Mouse (Mus musculus) liver, embryonic 13.5 days (tissue): ENCODE results near the gene Stard5. TPM values are rescaled to one million over a fixed set of nuclear protein-coding genes. Genes with fewer than 3 reads are reported as not detected.

Source experiments
- ATAC-seq: fragments of 200-750 bp; cut with Nextera tagmentation; 2 replicates; pipeline ENCODE4 v1.8.0; 2017; ENCODE audit warnings: low read depth, mild to moderate bottlenecking, moderate number of reproducible peaks, moderate library complexity
- DNase-seq: peaks from one replicate; pipeline ENCODE4 v3.0.0; 2022
- H3K27ac ChIP-seq: fragments of 300-500 bp; sonication (generic); 2 replicates; pipeline ENCODE4 v1.5.1; 2015; ENCODE audit warnings: moderate library complexity, mild to moderate bottlenecking, inconsistent platforms
- H3K27me3 ChIP-seq: fragments of 300-500 bp; sonication (generic); 2 replicates; pipeline ENCODE4 v1.6.1; 2015; ENCODE audit warnings: mild to moderate bottlenecking, inconsistent platforms
- H3K36me3 ChIP-seq: fragments of 300-500 bp; sonication (generic); 2 replicates; pipeline ENCODE4 v1.6.1; 2015; ENCODE audit warnings: mild to moderate bottlenecking, inconsistent platforms
- H3K4me1 ChIP-seq: fragments of 300-500 bp; sonication (generic); replicated peaks from 2 replicates; pipeline ENCODE4 v1.6.1; 2015; ENCODE audit warnings: inconsistent platforms
- H3K4me2 ChIP-seq: fragments of 300-500 bp; sonication (generic); 2 replicates; pipeline ENCODE4 v1.6.1; 2015; ENCODE audit warnings: inconsistent platforms, mild to moderate bottlenecking, moderate library complexity
- H3K4me3 ChIP-seq: fragments of 300-500 bp; sonication (generic); replicated peaks from 2 replicates; pipeline ENCODE4 v1.5.1; 2015; ENCODE audit warnings: mild to moderate bottlenecking, inconsistent platforms
- H3K9ac ChIP-seq: fragments of 300-500 bp; sonication (generic); 2 replicates; pipeline ENCODE4 v1.6.1; 2015; ENCODE audit warnings: mild to moderate bottlenecking, inconsistent platforms
- H3K9me3 ChIP-seq: fragments of 300-500 bp; sonication (generic); replicated peaks from 2 replicates; pipeline ENCODE4 v1.6.1; 2016; ENCODE audit warnings: inconsistent platforms
- WGBS: fragments of 180-500 bp; shearing (Covaris S2); methylation state at CpG from one replicate; pipeline ENCODE4 v1.1.7; 2015; ENCODE audit not compliant: insufficient replicate concordance; 5-methylcytosine and 5-hydroxymethylcytosine counted together
- polyA plus RNA-seq: library from polyadenylated mRNA; unstranded; fragments of >200 nt; fragmentation: Nextera tagmentation; extraction: Ambion mirVana; gene quantifications from 2 replicates; pipeline ENCODE4 v1.2.1, GENCODE M21; 2015

Gene Stard5
- 6.6 and 8.2 TPM in 2 replicates for polyA plus RNA-seq

- no peaks in the 10 kb centered on the region for H3K27me3 ChIP-seq
- peak within 1 kb of the TSS; percentile 75 for H3K9ac ChIP-seq
- peak within 1 kb of the TSS; percentile 67 for H3K4me3 ChIP-seq
- 0 out of 2 replicates have a peak, but pooled peaks cover 6% of the 10 kb centered on the region for H3K36me3 ChIP-seq
- H3K9me3 ChIP-seq: no peaks in the 10 kb centered on the region
- H3K4me2 ChIP-seq: peak within 1 kb of the TSS; percentile 84
- no peak within 1 kb of the TSS; the same call in 1 of the 2 replicates for H3K27ac ChIP-seq
- peak; percentile 89 for DNase-seq
- peaks cover 34% of the 10 kb centered on the region for H3K4me1 ChIP-seq
- peak; percentile 97 for ATAC-seq
- 1% methylated on average over 35 of the region's 35 CpGs for WGBS
These were observed at the start of gene Stard5 for GRCm38 (mm10) chr7:83631828-83632681. Gene Stard5 (plus strand): TSS chr7:83631959.

GRCm38 (mm10) chr7:83584639-83585471 lies 46.9 kb upstream of the Stard5 start, which contains the start of gene Tmc3:
Gene Tmc3 (plus strand): TSS chr7:83584927.
- 19% methylated on average over 11 of the region's 11 CpGs for WGBS
- no peaks in the 10 kb centered on the region for H3K36me3 ChIP-seq
- H3K27me3 ChIP-seq: no peaks in the 10 kb centered on the region
- no peak within 1 kb of the TSS for H3K4me3 ChIP-seq
- H3K4me2 ChIP-seq: 0 out of 2 replicates have a peak within 1 kb of the TSS, but pooled peaks have one; percentile 10
- peaks cover 11% of the 10 kb centered on the region for H3K4me1 ChIP-seq
- ATAC-seq (peak; percentile 92), DNase-seq (peak; percentile 11)
- H3K27ac ChIP-seq: no peak within 1 kb of the TSS
- H3K9ac ChIP-seq: no peak within 1 kb of the TSS
- H3K9me3 ChIP-seq: no peaks in the 10 kb centered on the region

DNA sequence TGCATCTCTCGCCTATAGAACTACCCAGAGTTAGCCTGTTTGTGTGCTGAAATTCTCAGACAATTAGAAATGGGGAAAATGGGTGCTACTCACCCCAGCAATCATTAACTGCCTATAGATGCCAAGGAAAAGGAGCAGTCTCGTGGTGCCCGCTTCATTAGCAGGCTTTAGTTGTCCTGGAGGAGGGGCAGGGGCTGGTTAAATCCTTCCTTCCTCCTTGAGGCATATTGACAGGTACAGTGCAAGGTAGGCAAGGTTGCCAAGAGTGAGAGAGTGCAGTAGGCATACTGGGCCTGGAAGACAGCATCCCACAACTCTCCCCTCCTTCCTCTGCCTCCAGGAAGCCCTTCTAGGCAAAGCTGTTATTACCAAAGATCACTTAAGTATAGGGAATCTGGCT lies 37.7 kb upstream of the Stard5 start:
- no peaks in the 10 kb centered on the region for H3K4me1 ChIP-seq
- 58% methylated on average over 3 of the region's 3 CpGs for WGBS
- ATAC-seq (no peak), DNase-seq (no peak)
- no peak overlapping the region for H3K4me2 ChIP-seq
- no peaks in the 10 kb centered on the region for H3K27me3 ChIP-seq
- no peaks in the 10 kb centered on the region for H3K36me3 ChIP-seq
- no peak overlapping the region for H3K4me3 ChIP-seq
- no peak overlapping the region for H3K27ac ChIP-seq
- no peaks in the 10 kb centered on the region for H3K9me3 ChIP-seq
- H3K9ac ChIP-seq: no peak overlapping the region

DNA sequence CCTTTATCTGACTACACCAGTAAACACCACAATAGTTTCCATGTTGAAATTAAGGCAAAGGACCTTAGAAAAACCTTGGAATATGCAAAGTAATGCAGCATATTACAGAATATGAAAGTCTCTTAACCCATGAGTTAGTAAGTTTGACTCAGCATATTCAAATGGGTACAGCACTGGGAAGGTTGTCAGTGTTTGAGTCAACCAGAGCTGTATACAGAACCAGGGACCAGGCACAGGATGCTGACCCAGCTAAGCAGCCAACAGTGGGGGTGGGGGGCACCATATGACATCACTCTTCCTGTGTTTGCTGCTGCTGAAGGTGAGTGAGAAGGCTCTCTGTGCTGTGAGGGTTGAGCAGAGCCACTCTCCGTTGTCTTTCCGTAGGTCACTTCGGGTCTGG lies 34.7 kb upstream of the Stard5 start:
- WGBS: 64% methylated on average over 3 of the region's 3 CpGs
- ATAC-seq: no peak
- no peaks in the 10 kb centered on the region for H3K4me1 ChIP-seq

GRCm38 (mm10) chr7:83598997-83599912 lies 32.5 kb upstream of the Stard5 start:
- H3K4me1 ChIP-seq: no peaks in the 10 kb centered on the region
- H3K4me3 ChIP-seq: no peak overlapping the region
- DNase-seq (peak; percentile 6), ATAC-seq (peak; percentile 29; the same call in 1 of the 2 replicates)
- no peaks in the 10 kb centered on the region for H3K27me3 ChIP-seq
- H3K4me2 ChIP-seq: no peak overlapping the region
- H3K27ac ChIP-seq: no peak overlapping the region
- WGBS: 52% methylated on average over 13 of the region's 13 CpGs
- no peaks in the 10 kb centered on the region for H3K9me3 ChIP-seq
- no peak overlapping the region for H3K9ac ChIP-seq
- no peaks in the 10 kb centered on the region for H3K36me3 ChIP-seq

More for the DNA sequence above, 34.7 kb upstream of the Stard5 start:
- no peaks in the 10 kb centered on the region for H3K27me3 ChIP-seq
- H3K4me2 ChIP-seq: no peak overlapping the region
- H3K27ac ChIP-seq: no peak overlapping the region
- H3K9ac ChIP-seq: no peak overlapping the region
- H3K36me3 ChIP-seq: no peaks in the 10 kb centered on the region
- no peak for DNase-seq
- H3K9me3 ChIP-seq: no peaks in the 10 kb centered on the region
- no peak overlapping the region for H3K4me3 ChIP-seq

GRCm38 (mm10) chr7:83599913-83600286 lies 31.9 kb upstream of the Stard5 start:
- no peak overlapping the region for H3K27ac ChIP-seq
- no peak overlapping the region for H3K4me3 ChIP-seq
- H3K4me2 ChIP-seq: no peak overlapping the region
- H3K4me1 ChIP-seq: no peaks in the 10 kb centered on the region
- H3K27me3 ChIP-seq: no peaks in the 10 kb centered on the region
- ATAC-seq (no peak), DNase-seq (peak; percentile 29)
- no peak overlapping the region for H3K9ac ChIP-seq
- WGBS: 40% methylated on average over 8 of the region's 8 CpGs
- no peaks in the 10 kb centered on the region for H3K9me3 ChIP-seq
- H3K36me3 ChIP-seq: no peaks in the 10 kb centered on the region

DNA sequence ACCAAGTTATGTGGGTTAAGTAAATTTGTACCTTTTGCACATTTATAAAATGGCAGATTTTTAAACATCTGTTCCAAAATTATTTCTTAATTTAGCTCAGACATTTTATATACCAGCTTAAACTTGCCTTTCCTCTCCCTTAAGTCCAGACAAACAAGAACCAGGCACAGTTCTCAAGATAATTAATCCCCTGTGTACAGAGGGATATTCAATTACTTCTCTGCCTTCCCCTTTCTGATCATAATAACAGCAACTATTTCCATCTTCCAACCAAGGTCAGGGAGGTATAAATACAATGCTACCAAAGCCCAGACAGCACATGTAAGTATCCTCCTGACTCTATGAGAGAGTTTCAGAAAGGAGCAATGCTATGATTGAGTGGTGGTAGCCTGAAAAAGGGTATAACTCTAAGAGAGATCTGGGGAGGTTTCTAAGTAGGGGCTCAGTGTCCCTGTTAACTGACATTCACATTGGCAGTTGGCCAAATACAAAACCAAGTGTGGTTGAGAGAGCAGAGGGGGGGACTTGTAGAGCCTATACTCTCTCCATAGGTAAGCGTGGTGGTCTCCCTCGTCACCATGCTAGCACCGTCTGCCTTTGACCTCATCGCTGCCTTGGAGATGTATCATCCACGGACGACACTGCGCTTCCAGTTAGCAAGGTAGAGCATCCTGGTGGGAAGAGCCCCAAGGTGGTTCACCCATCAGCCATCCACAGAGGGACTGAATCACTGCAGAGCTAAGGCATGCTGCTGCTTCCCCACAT lies 27.4 kb upstream of the Stard5 start:
- H3K4me1 ChIP-seq: no peaks in the 10 kb centered on the region
- no peak overlapping the region for H3K4me2 ChIP-seq
- no peak for ATAC-seq
- DNase-seq: no peak
- H3K4me3 ChIP-seq: no peak overlapping the region
- H3K9ac ChIP-seq: no peak overlapping the region
- no peak overlapping the region for H3K27ac ChIP-seq
- WGBS: 84% methylated on average over 7 of the region's 7 CpGs
- H3K27me3 ChIP-seq: no peaks in the 10 kb centered on the region
- no peaks in the 10 kb centered on the region for H3K9me3 ChIP-seq
- no peaks in the 10 kb centered on the region for H3K36me3 ChIP-seq

GRCm38 (mm10) chr7:83606796-83607195 lies 25.0 kb upstream of the Stard5 start:
- no peak overlapping the region for H3K4me2 ChIP-seq
- H3K4me3 ChIP-seq: no peak overlapping the region
- WGBS: 90% methylated on average over 2 of the region's 2 CpGs
- H3K27ac ChIP-seq: no peak overlapping the region
- ATAC-seq (no peak), DNase-seq (no peak)
- H3K36me3 ChIP-seq: no peaks in the 10 kb centered on the region
- H3K27me3 ChIP-seq: no peaks in the 10 kb centered on the region
- no peaks in the 10 kb centered on the region for H3K9me3 ChIP-seq
- no peak overlapping the region for H3K9ac ChIP-seq
- H3K4me1 ChIP-seq: no peaks in the 10 kb centered on the region

DNA sequence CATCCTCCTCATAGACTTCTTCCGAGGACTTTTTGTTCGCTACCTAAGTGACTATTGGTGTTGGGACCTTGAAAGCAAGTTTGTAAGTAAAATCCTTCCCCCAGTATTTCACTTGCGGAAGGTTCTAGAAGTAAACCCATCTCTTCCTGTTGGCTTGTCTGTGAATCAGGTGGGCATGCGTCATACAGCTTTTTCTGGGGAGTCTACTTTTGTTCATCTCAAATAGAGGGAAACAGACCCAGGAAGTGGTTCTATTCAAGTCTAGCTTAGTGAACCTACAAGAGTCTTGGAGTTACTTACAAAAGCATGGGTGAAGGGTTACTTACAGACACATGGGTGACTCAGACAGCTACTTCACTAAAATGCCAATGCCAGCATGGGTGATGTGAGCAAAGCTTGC lies 21.9 kb upstream of the Stard5 start:
- H3K9ac ChIP-seq: no peak overlapping the region
- ATAC-seq (no peak), DNase-seq (no peak)
- no peaks in the 10 kb centered on the region for H3K4me1 ChIP-seq
- no peak overlapping the region for H3K27ac ChIP-seq
- no peaks in the 10 kb centered on the region for H3K27me3 ChIP-seq
- no peak overlapping the region for H3K4me2 ChIP-seq
- H3K9me3 ChIP-seq: no peaks in the 10 kb centered on the region
- no peak overlapping the region for H3K4me3 ChIP-seq
- no peaks in the 10 kb centered on the region for H3K36me3 ChIP-seq
- WGBS: 83% methylated on average over 4 of the region's 4 CpGs

DNA sequence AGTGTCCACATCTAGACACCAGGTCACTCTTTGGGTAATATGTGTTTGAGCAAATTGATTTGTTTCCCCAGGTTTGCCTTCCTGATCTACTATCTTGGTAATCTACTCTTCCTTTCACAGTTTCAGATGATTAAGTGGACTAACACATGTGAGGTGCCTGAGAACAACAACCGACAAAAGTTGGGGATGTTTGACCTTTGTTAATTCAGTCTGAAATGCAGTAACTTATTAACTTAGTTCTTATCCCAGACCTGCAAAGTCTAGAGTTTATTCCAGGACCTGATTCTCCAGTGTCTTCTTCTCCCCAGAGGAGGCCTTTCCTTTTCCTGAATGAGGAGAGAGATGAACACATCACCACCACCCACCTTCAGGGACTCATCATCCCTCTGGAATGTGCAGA lies 19.9 kb upstream of the Stard5 start:
- no peaks in the 10 kb centered on the region for H3K27me3 ChIP-seq
- WGBS: 58% methylated on average over 1 of the region's 1 CpGs

More for the DNA sequence above, 19.9 kb upstream of the Stard5 start:
- Histone ChIP-seq H3K4me1 (no peaks in the 10 kb centered on the region), H3K36me3 (no peaks in the 10 kb centered on the region), H3K4me3 (no peak overlapping the region), H3K27ac (no peak overlapping the region), H3K9ac (no peak overlapping the region), H3K9me3 (no peaks in the 10 kb centered on the region), H3K4me2 (no peak overlapping the region)
- DNase-seq (no peak), ATAC-seq (no peak)
